Mouse (Mus musculus) small intestine, adult 2 months (tissue): ENCODE data around the gene Cmc1.

Source experiments
- CTCF ChIP-seq: fragments of 200-500 bp; IDR thresholded peaks from 2 replicates; pipeline ENCODE4 v1.5.1; 2012; ENCODE audit warnings: low read depth, mild to moderate bottlenecking, control low read depth, inconsistent platforms, low read length, moderate library complexity, mixed read lengths; ENCODE audit not compliant: insufficient replicate concordance, insufficient read length; ENCODE audit errors: extremely low read depth
- POLR2A ChIP-seq: fragments of 200-500 bp; IDR thresholded peaks from 2 replicates; pipeline ENCODE4 v1.6.1; 2012; ENCODE audit warnings: low read depth, mild to moderate bottlenecking, control low read depth, inconsistent platforms, low read length, moderate library complexity

- TF ChIP-seq CTCF (no peak), POLR2A (no peak)
Observed at GRCm38 (mm10) chr9:118073358-118073757, 76.6 kb downstream of the Cmc1 start.
